25 mouse cellular contexts compared by ENCODE assay signal in the genomic region with DNA sequence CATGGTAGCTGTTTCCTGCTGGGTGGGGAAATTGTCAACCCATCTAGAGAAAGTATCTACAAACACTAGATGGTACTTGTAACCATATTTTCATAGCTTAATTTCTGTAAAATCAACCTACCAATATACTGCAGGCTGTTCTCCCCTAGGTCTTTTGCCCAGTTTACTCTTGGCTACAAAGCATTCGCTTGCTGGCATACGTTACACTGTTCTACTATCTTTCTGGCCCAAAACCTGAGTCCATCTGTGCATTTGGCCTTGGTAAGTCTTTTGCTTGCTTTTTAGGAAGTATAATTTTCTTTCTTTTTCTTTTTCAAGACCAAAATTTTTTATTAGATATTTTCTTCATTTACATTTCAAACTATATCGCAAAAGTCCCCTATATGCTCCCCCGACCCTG.
A peak's percentile ranks its signal among the peaks of the same experiment; 100 is the strongest.
DNase-seq lines count a peak whose midpoint lies in the region; ATAC-seq and TF ChIP-seq lines count a peak whose summit lies in the region.
"Had no signal": no experiment of that assay in that cellular context is flagged by ENCODE, and none has a peak within 500 bp of the region (broad histone marks: within the 10 kb centered on the region; RNA-seq: fewer than 3 reads in every experiment).

No protein-coding gene starts in this region.

- H3K36me3 ChIP-seq in forebrain, postnatal 0 days (ENCODE audit: insufficient read depth) = no peaks in the 10 kb centered on the region
- no peaks in the 10 kb centered on the region for H3K36me3 ChIP-seq in forebrain, embryonic 16.5 days (ENCODE audit: control insufficient read depth, insufficient read depth)
- H3K36me3 ChIP-seq: embryonic facial prominence, embryonic 13.5 days; embryonic facial prominence, embryonic 15.5 days; forebrain, embryonic 10.5 days; forebrain, embryonic 12.5 days; G1E had no signal

- peak; percentile 62 to 66 for DNase-seq in cerebellum, postnatal 10 days
- DNase-seq in cerebellum, postnatal 25 days = no peak
- peak; percentile 47 for DNase-seq in forebrain, postnatal 0 days
- DNase-seq in brain, adult 2 months (ENCODE audit: low read depth, low spot score) = peak; percentile 26
- DNase-seq: adrenal gland, adult 8-10 months; adrenal gland, postnatal 14 days; adrenal gland, postnatal 36 days; B cell, adult 2 months; cerebellum, adult 11 months; cerebellum, adult 18-20 months; cerebellum, adult 8-10 months; cerebellum, postnatal 36 days; embryo, embryonic 11 days had no signal

- H3K27ac ChIP-seq in forebrain, postnatal 0 days (ENCODE audit: low read depth, low read length) = no peak overlapping the region
- no peak overlapping the region for H3K27ac ChIP-seq in forebrain, embryonic 16.5 days (ENCODE audit: low read length)
- H3K27ac ChIP-seq: embryonic facial prominence, embryonic 13.5 days; embryonic facial prominence, embryonic 15.5 days; forebrain, embryonic 10.5 days; forebrain, embryonic 12.5 days had no signal

- H3K4me3 ChIP-seq in forebrain, postnatal 0 days (ENCODE audit: low read depth, low read length) = no peak overlapping the region
- H3K4me3 ChIP-seq in forebrain, embryonic 16.5 days (replicated peaks; ENCODE audit: low read length) = no peak overlapping the region
- H3K4me3 ChIP-seq: embryonic facial prominence, embryonic 13.5 days; embryonic facial prominence, embryonic 15.5 days; erythroblast, embryonic 14.5 days; forebrain, embryonic 10.5 days; forebrain, embryonic 12.5 days had no signal

- ATAC-seq in forebrain, postnatal 0 days = peak; percentile 69; the same call in 1 of the 2 replicates
- ATAC-seq in forebrain, embryonic 16.5 days = no peak
- ATAC-seq: activated CD4-positive, CD25-positive, alpha-beta regulatory T cell, adult 4 months; CD4-positive, CD25-positive, alpha-beta regulatory T cell, adult 4 months; forebrain, embryonic 14.5 days; Patski had no signal

- no peaks in the 10 kb centered on the region for H3K9me3 ChIP-seq in forebrain, postnatal 0 days (ENCODE audit: low read length)
- no peaks in the 10 kb centered on the region for H3K9me3 ChIP-seq in forebrain, embryonic 16.5 days (ENCODE audit: control insufficient read depth, low read length)
- H3K9me3 ChIP-seq: embryonic facial prominence, embryonic 13.5 days; embryonic facial prominence, embryonic 15.5 days; forebrain, embryonic 10.5 days; forebrain, embryonic 12.5 days had no signal

- H3K4me1 ChIP-seq in forebrain, postnatal 0 days (ENCODE audit: insufficient read depth) = no peaks in the 10 kb centered on the region
- no peaks in the 10 kb centered on the region for H3K4me1 ChIP-seq in forebrain, embryonic 16.5 days (replicated peaks; ENCODE audit: control insufficient read depth, insufficient read depth, low read length)
- H3K4me1 ChIP-seq: embryonic facial prominence, embryonic 13.5 days; embryonic facial prominence, embryonic 15.5 days had no signal

- H3K9ac ChIP-seq in forebrain, postnatal 0 days = no peak overlapping the region
- no peak overlapping the region for H3K9ac ChIP-seq in forebrain, embryonic 16.5 days (replicated peaks; ENCODE audit: low read depth, low read length)
- H3K9ac ChIP-seq: embryonic facial prominence, embryonic 13.5 days; embryonic facial prominence, embryonic 15.5 days; forebrain, embryonic 12.5 days had no signal

- no peak overlapping the region for H3K4me2 ChIP-seq in forebrain, postnatal 0 days (ENCODE audit: low read depth)
- H3K4me2 ChIP-seq in forebrain, embryonic 16.5 days (ENCODE audit: low read length) = no peak overlapping the region
- H3K4me2 ChIP-seq: embryonic facial prominence, embryonic 13.5 days; embryonic facial prominence, embryonic 15.5 days; forebrain, embryonic 12.5 days had no signal

- no peaks in the 10 kb centered on the region for H3K27me3 ChIP-seq in forebrain, postnatal 0 days (ENCODE audit: insufficient read depth, low read length)
- no peaks in the 10 kb centered on the region for H3K27me3 ChIP-seq in forebrain, embryonic 16.5 days (replicated peaks; ENCODE audit: control insufficient read depth, insufficient read depth, low read length)
- H3K27me3 ChIP-seq: CH12.LX; embryonic facial prominence, embryonic 13.5 days; embryonic facial prominence, embryonic 15.5 days; forebrain, embryonic 12.5 days; Patski had no signal

- TF ChIP-seq CTCF in forebrain, postnatal 0 days (IDR thresholded peaks at IDR 0.05; ENCODE audit: low read depth) = no peak

- WGBS in forebrain, postnatal 0 days = 78% methylated on average over 4 of the region's 4 CpGs
- WGBS in forebrain, embryonic 16.5 days = 89% methylated on average over 4 of the region's 4 CpGs

Comparison
In these comparisons a context has a peak if more than half of its experiments do, and no peak if none do; other contexts are left out.
1. DNase-seq: peak in cerebellum, postnatal 10 days (2 of 2), forebrain, postnatal 0 days (single experiment) and brain, adult 2 months (single experiment); none in cerebellum, postnatal 25 days (0 of 2).